In the genomic region with DNA sequence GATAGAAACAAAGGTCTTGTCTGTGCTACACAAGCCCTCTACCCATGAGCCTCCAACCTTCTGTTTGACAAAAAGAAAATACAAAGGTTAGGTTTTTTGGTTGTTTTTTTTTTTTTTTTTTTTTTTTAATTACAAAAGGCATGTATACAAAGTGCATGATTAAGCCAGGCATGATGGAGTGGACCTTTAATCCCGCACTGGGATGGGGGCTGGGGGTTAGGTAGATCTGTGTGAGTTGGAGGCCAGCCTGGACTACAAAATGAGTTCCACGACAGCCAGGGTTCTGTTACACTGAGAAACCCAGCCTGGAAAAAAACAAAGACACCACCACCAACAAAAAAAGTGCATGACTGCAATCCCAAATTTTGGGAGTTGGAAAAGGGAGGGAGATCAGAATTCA, we compare ENCODE assay signal across 9 mouse cellular contexts. TPM values are rescaled to one million over a fixed set of nuclear protein-coding genes. Genes with fewer than 3 reads are reported as not detected.
A peak's percentile ranks its signal among the peaks of the same experiment; 100 is the strongest.
DNase-seq lines count a peak whose midpoint lies in the region; ATAC-seq and TF ChIP-seq lines count a peak whose summit lies in the region.
"Had no signal": no experiment of that assay in that cellular context is flagged by ENCODE, and none has a peak within 500 bp of the region (broad histone marks: within the 10 kb centered on the region; RNA-seq: fewer than 3 reads in every experiment).

No protein-coding gene starts in this region.

- H3K9me3 ChIP-seq in heart, embryonic 12.5 days (replicated peaks), result no peaks in the 10 kb centered on the region
- no peaks in the 10 kb centered on the region for H3K9me3 ChIP-seq in embryonic facial prominence, embryonic 15.5 days (replicated peaks)
- H3K9me3 ChIP-seq in liver, embryonic 14.5 days (ENCODE audit: control insufficient read depth, low read length), result no peaks in the 10 kb centered on the region
- H3K9me3 ChIP-seq: G1E had no signal

- peaks cover 34% of the 10 kb centered on the region for H3K79me3 ChIP-seq in C2C12 (ENCODE audit: low read depth)

- no peaks in the 10 kb centered on the region for H3K36me3 ChIP-seq in heart, embryonic 12.5 days
- peaks cover 21% of the 10 kb centered on the region for H3K36me3 ChIP-seq in C2C12 (ENCODE audit: control insufficient read depth, insufficient read depth)
- no peaks in the 10 kb centered on the region for H3K36me3 ChIP-seq in embryonic facial prominence, embryonic 15.5 days
- H3K36me3 ChIP-seq in liver, embryonic 14.5 days (replicated peaks; ENCODE audit: control insufficient read depth, insufficient read depth, low read depth), result no peaks in the 10 kb centered on the region

- ATAC-seq in heart, embryonic 12.5 days (ENCODE audit: insufficient number of reproducible peaks, low FRiP score), result no peak
- no peak for ATAC-seq in embryonic facial prominence, embryonic 15.5 days (ENCODE audit: insufficient number of reproducible peaks, low FRiP score, low TSS enrichment, low read depth)
- no peak for ATAC-seq in liver, embryonic 14.5 days (ENCODE audit: insufficient read depth)

- peak overlapping the region; percentile 93 for H3ac ChIP-seq in C2C12 (ENCODE audit: control insufficient read depth, insufficient read length, low read depth)

- peak overlapping the region; percentile 75 for H3K4me2 ChIP-seq in heart, embryonic 12.5 days
- H3K4me2 ChIP-seq in embryonic facial prominence, embryonic 15.5 days (replicated peaks), result peak overlapping the region; percentile 83; the same call in 1 of the 2 replicates
- H3K4me2 ChIP-seq in liver, embryonic 14.5 days (ENCODE audit: low read depth), result peak overlapping the region; percentile 91

- no peaks in the 10 kb centered on the region for H3K27me3 ChIP-seq in heart, embryonic 12.5 days (replicated peaks)
- H3K27me3 ChIP-seq in C2C12 (ENCODE audit: control insufficient read depth, insufficient read depth, insufficient read length), result no peaks in the 10 kb centered on the region
- H3K27me3 ChIP-seq in embryonic facial prominence, embryonic 15.5 days, result no peaks in the 10 kb centered on the region
- H3K27me3 ChIP-seq in liver, embryonic 14.5 days (ENCODE audit: control insufficient read depth, insufficient read depth, low read length), result no peaks in the 10 kb centered on the region

- H3K79me2 ChIP-seq in C2C12 (ENCODE audit: control insufficient read depth, insufficient read depth), result peaks cover 35% of the 10 kb centered on the region

- H3K4me3 ChIP-seq in heart, embryonic 12.5 days, result no peak overlapping the region
- no peak overlapping the region for H3K4me3 ChIP-seq in C2C12 (ENCODE audit: insufficient read depth, poor library complexity, severe bottlenecking)
- H3K4me3 ChIP-seq in embryonic facial prominence, embryonic 15.5 days (replicated peaks), result peak overlapping the region; percentile 52
- peak overlapping the region; percentile 66 to 76; a peak in 2 of 4 replicates for H3K4me3 ChIP-seq in liver, embryonic 14.5 days (ENCODE audit: insufficient read depth in 1 of 2, low read depth in 2 of 2, low read length in 2 of 2)

- no peak for TF ChIP-seq CTCF in C2C12 (IDR thresholded peaks at IDR 0.05; ENCODE audit: control insufficient read depth, insufficient read depth, insufficient read length)
- no peak for TF ChIP-seq CTCF in liver, embryonic 14.5 days (IDR thresholded peaks at IDR 0.05; ENCODE audit: low read depth)

- peaks cover 37% of the 10 kb centered on the region for H3K4me1 ChIP-seq in heart, embryonic 12.5 days (replicated peaks)
- peaks cover 20% of the 10 kb centered on the region for H3K4me1 ChIP-seq in embryonic facial prominence, embryonic 15.5 days
- peaks cover 18 to 28% of the 10 kb centered on the region in 2 experiments; a peak in 3 of 4 replicates for H3K4me1 ChIP-seq in liver, embryonic 14.5 days (replicated peaks; ENCODE audit: control insufficient read depth in 2 of 2, insufficient read depth in 2 of 2, low read length in 1 of 2)

- H3K27ac ChIP-seq in heart, embryonic 12.5 days (ENCODE audit: poor library complexity, severe bottlenecking), result no peak overlapping the region
- H3K27ac ChIP-seq in embryonic facial prominence, embryonic 15.5 days (replicated peaks), result no peak overlapping the region
- H3K27ac ChIP-seq in liver, embryonic 14.5 days, result peak overlapping the region; percentile 81

- peak overlapping the region; percentile 84; the same call in 1 of the 2 replicates for H3K9ac ChIP-seq in heart, embryonic 12.5 days
- no peak overlapping the region for H3K9ac ChIP-seq in embryonic facial prominence, embryonic 15.5 days
- H3K9ac ChIP-seq in liver, embryonic 14.5 days (replicated peaks), result peak overlapping the region; percentile 86

- no peak for TF ChIP-seq EP300 in liver, embryonic 14.5 days (IDR thresholded peaks at IDR 0.05; ENCODE audit: low read depth)

- 92% methylated on average over 2 of the region's 2 CpGs for WGBS in heart, embryonic 12.5 days
- WGBS in embryonic facial prominence, embryonic 15.5 days, result 89% methylated on average over 2 of the region's 2 CpGs
- WGBS in liver, embryonic 14.5 days (ENCODE audit: insufficient replicate concordance), result 89% methylated on average over 2 of the region's 2 CpGs

- DNase-seq in heart, adult 8-10 months (ENCODE audit: low spot score), result no peak
- DNase-seq in liver, embryonic 14.5 days (ENCODE audit: low read depth in 3 of 3, low spot score in 3 of 3), result no peak
- no peak for DNase-seq in urinary bladder, postnatal 10 days (ENCODE audit: low spot score)
- DNase-seq in layer of hippocampus, adult 18-20 months (ENCODE audit: low spot score in 2 of 2), result no peak
- no peak for DNase-seq in right cerebral cortex, postnatal 25 days

TF ChIP-seq in C2C12, 6 proteins besides CTCF, POLR2A, EP300 and RAD21:
- TF ChIP-seq MYOG (IDR thresholded peaks at IDR 0.05; ENCODE audit: control insufficient read depth, extremely low read depth, insufficient read length) (no peak), MYOD1 (IDR thresholded peaks at IDR 0.05; ENCODE audit: control insufficient read depth, insufficient read length, low read depth) (no peak), MAX (IDR thresholded peaks at IDR 0.05) (no peak), USF1 (IDR thresholded peaks at IDR 0.05; ENCODE audit: low read depth) (no peak), FOSL1 (IDR thresholded peaks at IDR 0.05; ENCODE audit: insufficient read depth, low read length, poor library complexity, severe bottlenecking) (no peak), CEBPB (IDR thresholded peaks at IDR 0.05; ENCODE audit: low read depth) (no peak)
TF ChIP-seq in C2C12: peak in this region for 0.

RNA-seq across cellular contexts. Expression of gene Stip1, which starts 1.4 kb away (rescaled TPM):
- polyA plus RNA-seq in heart, embryonic 12.5 days (2016; fragmentation: Nextera tagmentation; extraction: Ambion mirVana), result 228 and 236 TPM in 2 replicates
- 100 to 1,000 TPM in 3 of 4 experiments, 10 to 100 TPM in 1; 96.7 to 125 (median 109) TPM for total RNA-seq in heart, adult 8-10 months (2022)
- 309 TPM for polyA plus RNA-seq in C2C12 (2012; fragmentation: generic; extraction: Trizol)
- 228 and 244 TPM in 2 replicates for polyA plus RNA-seq in embryonic facial prominence, embryonic 15.5 days (2015; fragmentation: Nextera tagmentation; extraction: Ambion mirVana)
- polyA plus RNA-seq in liver, embryonic 14.5 days (2012; rRNA removed), result 56.2 and 86.2 TPM in 2 replicates
- polyA plus RNA-seq in liver, embryonic 14.5 days (2014; fragmentation: Nextera tagmentation; extraction: Ambion mirVana), result 113 and 122 TPM in 2 replicates
- total RNA-seq in layer of hippocampus, adult 18-20 months (2021), result 100 to 1,000 TPM; 218 to 230 TPM

RNA-seq across cellular contexts. Expression of gene Macrod1, which starts 15.4 kb away (rescaled TPM):
- polyA plus RNA-seq in heart, embryonic 12.5 days (2016; fragmentation: Nextera tagmentation; extraction: Ambion mirVana), result 29.0 and 30.0 TPM in 2 replicates
- total RNA-seq in heart, adult 8-10 months (2022), result 100 to 1,000 TPM; 318 to 340 (median 328) TPM
- polyA plus RNA-seq in C2C12 (2012; fragmentation: generic; extraction: Trizol), result 8.3 TPM
- 22.1 and 26.6 TPM in 2 replicates for polyA plus RNA-seq in embryonic facial prominence, embryonic 15.5 days (2015; fragmentation: Nextera tagmentation; extraction: Ambion mirVana)
- polyA plus RNA-seq in liver, embryonic 14.5 days (2012; rRNA removed), result 4.5 TPM in 2 replicates
- 3.7 and 5.1 TPM in 2 replicates for polyA plus RNA-seq in liver, embryonic 14.5 days (2014; fragmentation: Nextera tagmentation; extraction: Ambion mirVana)
- total RNA-seq in layer of hippocampus, adult 18-20 months (2021), result 10 to 100 TPM; 22.9 to 23.7 TPM
- total RNA-seq: G1E had no signal

RNA-seq across cellular contexts. Expression of gene Fermt3, which starts 21.9 kb away (rescaled TPM):
- polyA plus RNA-seq in heart, embryonic 12.5 days (2016; fragmentation: Nextera tagmentation; extraction: Ambion mirVana), result 9.3 and 11.7 TPM in 2 replicates
- 1 to 10 TPM; 3.3 to 9.6 (median 4.4) TPM for total RNA-seq in heart, adult 8-10 months (2022)
- polyA plus RNA-seq in C2C12 (2012; fragmentation: generic; extraction: Trizol), result 0.37 TPM
- 12.4 and 14.2 TPM in 2 replicates for polyA plus RNA-seq in embryonic facial prominence, embryonic 15.5 days (2015; fragmentation: Nextera tagmentation; extraction: Ambion mirVana)
- polyA plus RNA-seq in liver, embryonic 14.5 days (2012; rRNA removed), result 58.1 and 58.9 TPM in 2 replicates
- polyA plus RNA-seq in liver, embryonic 14.5 days (2014; fragmentation: Nextera tagmentation; extraction: Ambion mirVana), result 72.2 and 78.4 TPM in 2 replicates
- 1 to 10 TPM; 4.2 to 5.1 TPM for total RNA-seq in layer of hippocampus, adult 18-20 months (2021)

RNA-seq across cellular contexts. Expression of gene Trpt1, which starts 45.2 kb away (rescaled TPM):
- polyA plus RNA-seq in heart, embryonic 12.5 days (2016; fragmentation: Nextera tagmentation; extraction: Ambion mirVana), result 13.3 and 14.3 TPM in 2 replicates
- 10 to 100 TPM; 26.1 to 30.5 (median 27.3) TPM for total RNA-seq in heart, adult 8-10 months (2022)
- polyA plus RNA-seq in C2C12 (2012; fragmentation: generic; extraction: Trizol), result 4.7 TPM
- 12.5 and 12.7 TPM in 2 replicates for polyA plus RNA-seq in embryonic facial prominence, embryonic 15.5 days (2015; fragmentation: Nextera tagmentation; extraction: Ambion mirVana)
- polyA plus RNA-seq in liver, embryonic 14.5 days (2012; rRNA removed), result 1.8 and 1.9 TPM in 2 replicates
- polyA plus RNA-seq in liver, embryonic 14.5 days (2014; fragmentation: Nextera tagmentation; extraction: Ambion mirVana), result 1.7 and 2.0 TPM in 2 replicates
- 10 to 100 TPM; 17.2 to 17.8 TPM for total RNA-seq in layer of hippocampus, adult 18-20 months (2021)

RNA-seq across cellular contexts. Expression of gene Nudt22, which starts 45.3 kb away (rescaled TPM):
- polyA plus RNA-seq in heart, embryonic 12.5 days (2016; fragmentation: Nextera tagmentation; extraction: Ambion mirVana), result 22.4 and 23.6 TPM in 2 replicates
- 10 to 100 TPM; 26.8 to 34.4 (median 29.9) TPM for total RNA-seq in heart, adult 8-10 months (2022)
- polyA plus RNA-seq in C2C12 (2012; fragmentation: generic; extraction: Trizol), result 18.2 TPM
- polyA plus RNA-seq in embryonic facial prominence, embryonic 15.5 days (2015; fragmentation: Nextera tagmentation; extraction: Ambion mirVana), result 22.2 and 24.1 TPM in 2 replicates
- 6.8 and 7.1 TPM in 2 replicates for polyA plus RNA-seq in liver, embryonic 14.5 days (2012; rRNA removed)
- 9.7 and 10.9 TPM in 2 replicates for polyA plus RNA-seq in liver, embryonic 14.5 days (2014; fragmentation: Nextera tagmentation; extraction: Ambion mirVana)
- 10 to 100 TPM; 12.7 to 14.0 TPM for total RNA-seq in layer of hippocampus, adult 18-20 months (2021)

Comparison
In these comparisons a context has a peak if more than half of its experiments do, and no peak if none do; other contexts are left out.
1. H3K4me3 ChIP-seq: peak in embryonic facial prominence, embryonic 15.5 days (single experiment) and liver, embryonic 14.5 days (2 of 2); none in heart, embryonic 12.5 days (single experiment) and C2C12 (single experiment).
2. Peak in every context shown above with its lines, with median percentiles within 50 percentile points of each other: H3K4me2 ChIP-seq.